Mouse (Mus musculus): ENCODE measurements around the gene Krt83. TPM values are rescaled to one million over a fixed set of nuclear protein-coding genes. Genes with fewer than 3 reads are reported as not detected.
"Not testable (repeated sequence)": the region's sequence is repeated elsewhere in the genome, so short reads cannot be mapped to it uniquely, and the experiment has no call there.

Krt83 gene
- polyA plus RNA-seq (2014; fragmentation: Nextera tagmentation; extraction: Ambion mirVana): not detected in 2 replicates

DNA sequence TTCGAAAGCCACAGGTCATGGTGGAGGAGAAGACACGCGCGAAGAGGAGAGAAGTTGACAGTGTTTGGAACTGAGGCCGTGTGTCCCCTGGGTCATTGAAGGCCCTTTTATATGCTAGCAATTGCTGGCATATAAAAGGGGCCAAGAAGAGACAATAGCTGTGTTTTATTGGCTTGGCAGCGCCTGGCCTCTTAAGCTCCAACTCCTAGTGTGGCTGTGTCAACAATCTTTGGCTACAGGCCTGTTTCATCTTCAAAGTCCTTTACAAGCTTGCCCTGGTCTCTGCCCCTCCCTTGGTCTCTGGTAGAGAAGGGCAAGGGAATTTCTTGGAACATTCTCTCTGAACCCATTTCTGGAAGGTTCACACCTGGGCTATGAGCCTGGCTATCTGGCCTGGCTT lies at the start of gene Krt83:
Gene Krt83 (minus strand): TSS at position 82 of the 400 bp plus-strand sequence.
- 55% methylated on average over 6 of the region's 6 CpGs for WGBS
- Histone ChIP-seq H3K36me3 (ENCODE audit: control insufficient read depth, insufficient read depth, low read length) (no peaks in the 10 kb centered on the region), H3K4me3 (ENCODE audit: low read depth, low read length) (no peak within 1 kb of the TSS), H3K27me3 (ENCODE audit: control insufficient read depth, insufficient read depth, low read length) (no peaks in the 10 kb centered on the region), H3K27ac (replicated peaks; ENCODE audit: low read depth, low read length) (no peak within 1 kb of the TSS), H3K4me2 (ENCODE audit: low read depth, severe bottlenecking) (no peak within 1 kb of the TSS), H3K9me3 (ENCODE audit: control insufficient read depth, low read length) (no peaks in the 10 kb centered on the region), H3K9ac (ENCODE audit: low read length) (no peak within 1 kb of the TSS), H3K4me1 (ENCODE audit: control insufficient read depth, insufficient read depth, low read length) (no peaks in the 10 kb centered on the region)
- ATAC-seq (ENCODE audit: insufficient number of reproducible peaks, low FRiP score, low TSS enrichment, low read depth): no peak
- DNase-seq (ENCODE audit: low spot score): no peak

DNA sequence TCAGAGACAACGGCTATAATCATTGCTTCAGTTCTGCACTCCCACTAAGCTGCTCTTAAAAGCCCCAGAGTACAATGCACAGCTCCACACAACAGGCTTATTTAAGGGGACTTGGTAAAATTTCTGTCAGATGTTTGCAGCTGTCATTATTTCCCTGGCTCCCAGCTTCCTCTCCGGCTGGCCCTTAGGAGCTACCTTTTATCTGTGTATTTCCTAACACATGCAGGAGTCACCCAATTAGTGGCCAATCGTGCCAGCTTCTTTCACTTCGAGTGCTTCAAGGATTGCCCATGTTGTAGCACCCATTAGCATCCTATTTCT lies 47.2 kb upstream of the Krt83 start:
- Histone ChIP-seq H3K4me3 (ENCODE audit: low read depth, low read length) (no peak overlapping the region), H3K27me3 (ENCODE audit: control insufficient read depth, insufficient read depth, low read length) (no peaks in the 10 kb centered on the region)
- 53% methylated on average over 4 of the region's 4 CpGs for WGBS

DNA sequence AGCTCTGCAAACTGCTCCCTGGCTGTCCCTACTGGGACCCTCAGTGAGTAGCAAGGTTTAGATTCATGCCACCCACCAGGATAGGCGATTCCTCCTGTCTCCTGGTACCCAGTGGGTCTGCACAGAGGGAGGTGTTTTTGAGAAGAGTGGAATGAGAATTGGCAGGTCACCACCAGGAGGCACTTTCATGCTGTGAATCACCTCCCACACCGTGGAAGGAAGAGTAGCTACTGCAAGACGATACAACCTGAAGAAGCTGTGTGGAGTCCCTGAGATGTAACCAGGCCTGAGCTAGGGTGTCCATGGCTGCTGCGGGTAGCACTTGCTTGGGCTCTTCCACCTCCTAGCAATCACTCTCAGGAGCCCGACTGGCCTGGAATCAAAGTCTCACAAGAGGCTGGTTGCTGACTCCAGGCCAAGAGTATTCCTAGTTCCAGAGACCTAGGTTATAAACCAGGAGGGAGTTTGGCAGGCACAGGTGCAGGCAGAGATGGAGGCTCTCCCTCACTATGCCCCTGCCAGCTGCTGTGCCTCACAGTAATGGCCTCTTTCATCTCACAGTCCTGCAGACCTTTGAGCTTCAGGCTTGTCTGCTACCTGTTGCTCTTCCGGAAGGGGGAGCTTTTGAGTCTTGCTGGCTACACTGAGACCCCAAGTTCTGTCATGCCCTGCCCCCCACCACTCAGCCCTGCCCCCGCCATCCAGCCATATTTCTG lies 46.7 kb upstream of the Krt83 start:
- WGBS: 43% methylated on average over 7 of the region's 7 CpGs
- Histone ChIP-seq H3K27ac (replicated peaks; ENCODE audit: low read depth, low read length) (no peak overlapping the region), H3K9ac (ENCODE audit: low read length) (no peak overlapping the region), H3K36me3 (ENCODE audit: control insufficient read depth, insufficient read depth, low read length) (no peaks in the 10 kb centered on the region), H3K4me1 (ENCODE audit: control insufficient read depth, insufficient read depth, low read length) (no peaks in the 10 kb centered on the region), H3K27me3 (ENCODE audit: control insufficient read depth, insufficient read depth, low read length) (no peaks in the 10 kb centered on the region), H3K4me2 (ENCODE audit: low read depth, severe bottlenecking) (no peak overlapping the region), H3K9me3 (ENCODE audit: control insufficient read depth, low read length) (no peaks in the 10 kb centered on the region), H3K4me3 (ENCODE audit: low read depth, low read length) (no peak overlapping the region)
- ATAC-seq (ENCODE audit: insufficient number of reproducible peaks, low FRiP score, low TSS enrichment, low read depth) (no peak), DNase-seq (ENCODE audit: low spot score) (peak; percentile 23)

More for the DNA sequence above, 47.2 kb upstream of the Krt83 start:
- Histone ChIP-seq H3K9ac (ENCODE audit: low read length) (no peak overlapping the region), H3K36me3 (ENCODE audit: control insufficient read depth, insufficient read depth, low read length) (no peaks in the 10 kb centered on the region), H3K4me2 (ENCODE audit: low read depth, severe bottlenecking) (no peak overlapping the region), H3K9me3 (ENCODE audit: control insufficient read depth, low read length) (no peaks in the 10 kb centered on the region), H3K27ac (replicated peaks; ENCODE audit: low read depth, low read length) (no peak overlapping the region), H3K4me1 (ENCODE audit: control insufficient read depth, insufficient read depth, low read length) (no peaks in the 10 kb centered on the region)
- no peak for DNase-seq (ENCODE audit: low spot score)
- ATAC-seq (ENCODE audit: insufficient number of reproducible peaks, low FRiP score, low TSS enrichment, low read depth): no peak

DNA sequence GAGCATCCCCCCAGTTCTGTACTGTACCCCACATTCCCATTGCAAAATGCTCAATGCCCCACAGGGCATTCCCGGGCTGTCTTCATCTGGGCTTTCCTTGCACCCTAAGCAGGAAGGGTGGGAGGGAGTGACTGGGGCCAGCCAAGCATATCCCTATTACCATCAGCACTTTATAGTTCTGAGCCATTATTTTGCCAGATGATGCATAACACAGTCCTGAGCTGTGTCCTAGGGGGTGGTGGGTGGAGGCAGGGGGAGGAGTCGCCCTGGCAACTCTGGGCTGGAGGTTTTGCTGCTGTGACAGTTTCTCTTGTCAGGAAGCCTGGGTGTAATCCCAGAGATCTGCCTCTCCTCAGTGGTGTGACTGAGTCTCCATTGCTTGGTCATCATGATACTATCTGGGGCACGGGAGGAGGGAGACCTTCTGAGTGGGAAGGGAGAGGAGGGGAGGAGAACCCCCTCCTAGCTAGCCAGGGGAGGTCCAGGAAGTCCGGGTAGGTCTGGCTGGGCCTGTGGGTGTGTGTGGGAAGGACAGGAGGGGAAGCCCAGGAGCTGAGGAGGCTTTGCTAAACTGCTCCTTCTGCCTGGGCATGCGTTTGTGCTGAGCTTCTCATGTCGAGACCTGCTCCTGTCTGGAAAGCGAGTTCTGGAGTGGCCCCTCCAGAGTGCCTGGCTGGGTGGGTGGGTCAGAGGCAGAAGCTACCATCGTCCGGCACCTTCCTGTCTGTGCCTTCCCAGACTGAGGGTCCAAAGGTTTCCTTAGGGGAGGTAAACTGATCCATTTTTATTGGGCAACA lies 44.9 kb upstream of the Krt83 start:
- H3K4me1 ChIP-seq (ENCODE audit: control insufficient read depth, insufficient read depth, low read length): no peaks in the 10 kb centered on the region
- no peaks in the 10 kb centered on the region for H3K27me3 ChIP-seq (ENCODE audit: control insufficient read depth, insufficient read depth, low read length)
- H3K4me3 ChIP-seq (ENCODE audit: low read depth, low read length): no peak overlapping the region
- no peaks in the 10 kb centered on the region for H3K9me3 ChIP-seq (ENCODE audit: control insufficient read depth, low read length)
- WGBS: 60% methylated on average over 9 of the region's 9 CpGs
- H3K9ac ChIP-seq (ENCODE audit: low read length): no peak overlapping the region
- no peak for ATAC-seq (ENCODE audit: insufficient number of reproducible peaks, low FRiP score, low TSS enrichment, low read depth)
- H3K27ac ChIP-seq (replicated peaks; ENCODE audit: low read depth, low read length): no peak overlapping the region
- no peaks in the 10 kb centered on the region for H3K36me3 ChIP-seq (ENCODE audit: control insufficient read depth, insufficient read depth, low read length)
- no peak for DNase-seq (ENCODE audit: low spot score)
- H3K4me2 ChIP-seq (ENCODE audit: low read depth, severe bottlenecking): no peak overlapping the region

DNA sequence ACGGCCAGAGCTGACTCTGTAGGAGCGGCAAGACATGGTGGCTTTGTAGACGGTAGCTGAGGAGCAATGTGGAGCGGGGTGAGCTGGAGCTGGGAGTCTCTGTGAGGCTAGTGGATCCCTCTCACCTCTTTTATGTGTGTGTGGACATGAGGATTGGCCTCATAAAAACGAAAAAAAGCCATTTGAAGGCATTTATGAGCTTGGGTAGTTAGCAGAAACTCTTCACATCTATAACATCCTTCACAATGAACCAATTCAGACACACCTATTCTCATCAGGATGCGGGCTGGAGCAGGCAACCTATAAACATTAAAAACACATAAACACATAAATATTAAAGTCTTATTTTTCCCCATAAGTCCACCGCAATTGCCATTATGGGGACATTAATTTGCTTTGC lies 41.4 kb upstream of the Krt83 start, which contains the start of gene Krt84:
Gene Krt84 (minus strand): TSS at position 101 of the 400 bp plus-strand sequence.
- no peak within 1 kb of the TSS for H3K4me3 ChIP-seq (ENCODE audit: low read depth, low read length)
- H3K9ac ChIP-seq (ENCODE audit: low read length): no peak within 1 kb of the TSS
- no peaks in the 10 kb centered on the region for H3K27me3 ChIP-seq (ENCODE audit: control insufficient read depth, insufficient read depth, low read length)
- no peak for ATAC-seq (ENCODE audit: insufficient number of reproducible peaks, low FRiP score, low TSS enrichment, low read depth)
- H3K27ac ChIP-seq (replicated peaks; ENCODE audit: low read depth, low read length): no peak within 1 kb of the TSS
- no peak within 1 kb of the TSS for H3K4me2 ChIP-seq (ENCODE audit: low read depth, severe bottlenecking)
- 68% methylated on average over 7 of the region's 7 CpGs for WGBS
- H3K4me1 ChIP-seq (ENCODE audit: control insufficient read depth, insufficient read depth, low read length): no peaks in the 10 kb centered on the region
- H3K36me3 ChIP-seq (ENCODE audit: control insufficient read depth, insufficient read depth, low read length): no peaks in the 10 kb centered on the region
- H3K9me3 ChIP-seq (ENCODE audit: control insufficient read depth, low read length): no peaks in the 10 kb centered on the region
- DNase-seq (ENCODE audit: low spot score): no peak

DNA sequence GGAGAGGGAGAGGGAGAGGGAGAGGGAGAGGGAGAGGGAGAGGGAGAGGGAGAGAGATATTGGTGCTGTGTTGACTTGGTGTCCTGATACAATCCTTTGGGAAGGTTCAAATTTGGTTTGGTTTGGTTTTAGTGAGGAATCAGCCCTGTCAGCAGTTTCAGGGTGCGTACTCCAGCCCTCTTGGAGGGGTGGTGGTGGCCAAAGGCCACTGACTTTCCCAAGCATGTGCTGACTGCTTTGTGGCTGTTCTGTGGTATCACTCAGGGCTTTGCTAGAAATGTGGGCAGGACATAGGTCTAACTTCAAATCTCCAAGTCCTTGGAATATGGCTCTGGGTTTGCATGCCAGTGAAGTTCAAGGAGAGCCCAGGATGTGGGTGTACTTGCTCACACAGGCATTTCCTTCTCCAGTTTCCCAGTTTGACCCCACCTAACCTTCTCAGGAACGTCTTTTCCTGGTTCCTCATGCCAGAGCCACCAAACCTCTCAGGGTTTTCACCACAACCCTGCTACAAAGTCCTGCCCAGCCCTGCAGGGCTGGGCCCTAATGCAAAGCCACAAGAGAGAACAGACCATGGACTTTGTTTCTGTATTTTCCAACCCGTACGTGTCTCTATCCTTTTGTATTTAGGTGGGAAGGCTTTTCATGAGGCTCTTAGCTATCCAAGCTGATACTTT lies 31.4 kb upstream of the Krt83 start:
- Histone ChIP-seq H3K27me3 (ENCODE audit: control insufficient read depth, insufficient read depth, low read length) (no peaks in the 10 kb centered on the region), H3K4me2 (ENCODE audit: low read depth, severe bottlenecking) (no peak overlapping the region), H3K9me3 (ENCODE audit: control insufficient read depth, low read length) (no peaks in the 10 kb centered on the region), H3K27ac (replicated peaks; ENCODE audit: low read depth, low read length) (no peak overlapping the region), H3K4me3 (ENCODE audit: low read depth, low read length) (no peak overlapping the region), H3K36me3 (ENCODE audit: control insufficient read depth, insufficient read depth, low read length) (no peaks in the 10 kb centered on the region), H3K9ac (ENCODE audit: low read length) (no peak overlapping the region), H3K4me1 (ENCODE audit: control insufficient read depth, insufficient read depth, low read length) (no peaks in the 10 kb centered on the region)
- WGBS: 78% methylated on average over 4 of the region's 4 CpGs
- ATAC-seq (ENCODE audit: insufficient number of reproducible peaks, low FRiP score, low TSS enrichment, low read depth): no peak
- no peak for DNase-seq (ENCODE audit: low spot score)

DNA sequence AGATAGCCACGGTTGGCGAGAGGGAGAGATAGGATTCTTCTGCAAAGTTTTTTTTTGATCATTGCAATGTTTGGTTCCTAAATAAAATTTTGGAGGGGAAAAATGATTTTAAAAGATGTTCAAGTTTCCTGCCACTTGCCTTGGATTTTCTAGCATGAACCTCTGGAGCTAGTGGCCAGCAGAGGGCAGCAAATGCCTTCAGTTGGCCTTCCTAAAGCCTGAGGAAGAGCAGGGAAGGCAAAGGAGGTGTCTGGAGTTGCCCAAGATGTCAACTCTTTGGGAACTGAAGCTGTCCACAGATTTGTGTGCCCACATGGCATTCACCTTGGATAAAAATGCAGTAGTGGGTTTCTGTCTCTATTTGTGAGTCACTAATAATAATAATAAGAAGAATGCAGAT lies 28.5 kb upstream of the Krt83 start:
- no peaks in the 10 kb centered on the region for H3K36me3 ChIP-seq (ENCODE audit: control insufficient read depth, insufficient read depth, low read length)
- H3K9ac ChIP-seq (ENCODE audit: low read length): no peak overlapping the region
- H3K27me3 ChIP-seq (ENCODE audit: control insufficient read depth, insufficient read depth, low read length): no peaks in the 10 kb centered on the region
- H3K27ac ChIP-seq (replicated peaks; ENCODE audit: low read depth, low read length): no peak overlapping the region
- H3K4me3 ChIP-seq (ENCODE audit: low read depth, low read length): no peak overlapping the region
- H3K9me3 ChIP-seq (ENCODE audit: control insufficient read depth, low read length): no peaks in the 10 kb centered on the region
- WGBS: 18% methylated on average over 2 of the region's 2 CpGs
- H3K4me2 ChIP-seq (ENCODE audit: low read depth, severe bottlenecking): no peak overlapping the region
- no peak for ATAC-seq (ENCODE audit: insufficient number of reproducible peaks, low FRiP score, low TSS enrichment, low read depth)
- H3K4me1 ChIP-seq (ENCODE audit: control insufficient read depth, insufficient read depth, low read length): no peaks in the 10 kb centered on the region
- peak; percentile 81 for DNase-seq (ENCODE audit: low spot score)

DNA sequence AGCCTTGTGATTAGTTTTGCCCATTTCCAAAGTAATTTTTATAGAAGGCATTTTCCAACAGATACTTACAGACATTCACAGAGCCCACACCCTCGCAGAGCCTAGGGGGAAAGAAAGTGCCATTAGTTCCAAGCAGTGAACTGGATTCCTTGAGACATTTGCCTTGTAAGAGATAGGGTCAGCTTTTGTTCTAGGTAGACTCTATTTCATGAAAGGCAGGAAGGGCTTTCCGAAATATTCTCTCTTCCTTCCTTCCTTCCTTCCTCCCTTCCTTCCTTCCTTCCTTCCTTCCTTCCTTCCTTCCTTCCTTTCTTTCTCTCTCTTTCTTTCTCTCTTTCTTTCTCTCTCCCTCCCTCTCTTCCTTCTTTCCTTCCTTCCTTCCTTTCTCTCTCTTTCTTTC lies 25.8 kb upstream of the Krt83 start, which contains the start of gene Gm49425:
Gene Gm49425 (minus strand): TSS at position 101 of the 400 bp plus-strand sequence.
- not testable (repeated sequence) for H3K4me3 ChIP-seq (ENCODE audit: low read depth, low read length); DNase-seq (ENCODE audit: low spot score); H3K9ac ChIP-seq (ENCODE audit: low read length); H3K36me3 ChIP-seq (ENCODE audit: control insufficient read depth, insufficient read depth, low read length); H3K4me1 ChIP-seq (ENCODE audit: control insufficient read depth, insufficient read depth, low read length); H3K27ac ChIP-seq (replicated peaks; ENCODE audit: low read depth, low read length); H3K4me2 ChIP-seq (ENCODE audit: low read depth, severe bottlenecking); ATAC-seq (ENCODE audit: insufficient number of reproducible peaks, low FRiP score, low TSS enrichment, low read depth); H3K27me3 ChIP-seq (ENCODE audit: control insufficient read depth, insufficient read depth, low read length); H3K9me3 ChIP-seq (ENCODE audit: control insufficient read depth, low read length)
- WGBS: 72% methylated on average over 2 of the region's 2 CpGs
